Mouse (Mus musculus): Measurements from ENCODE around the gene Bcl3.
"Not testable (repeated sequence)": the region's sequence is repeated elsewhere in the genome, so short reads cannot be mapped to it uniquely, and the experiment has no call there.

Bcl3 gene

DNA sequence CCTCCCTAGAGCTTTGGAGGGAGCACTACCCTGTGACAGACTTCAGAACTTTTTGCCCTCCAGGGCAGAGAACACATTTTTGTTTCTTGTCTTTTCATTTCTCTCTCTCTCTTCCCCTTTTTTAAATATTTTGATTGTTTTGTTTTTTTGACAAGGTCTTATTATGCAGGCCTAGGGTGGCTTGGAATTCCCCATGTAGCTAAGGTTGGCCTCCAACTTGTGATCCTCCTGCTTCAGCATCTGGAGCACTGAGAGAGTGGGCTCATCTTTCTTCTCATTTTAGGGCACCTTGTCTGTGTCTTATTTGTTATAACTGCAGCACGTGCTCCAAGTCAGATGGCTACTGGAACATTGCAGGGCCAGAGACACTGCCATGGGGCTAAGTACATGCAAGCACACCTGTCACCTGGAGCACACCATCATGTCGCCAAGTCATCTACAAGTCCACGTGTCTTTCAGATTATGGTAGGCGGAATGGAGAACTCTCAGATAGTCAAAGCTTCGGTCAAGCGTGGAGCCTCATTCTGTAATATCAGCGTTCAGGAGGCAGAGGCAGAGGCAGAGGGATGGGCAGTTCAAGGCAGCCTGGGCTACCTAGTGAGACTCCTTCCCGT lies 16.1 kb downstream of the Bcl3 start:
- DNase-seq (ENCODE audit: low spot score): no peak

DNA sequence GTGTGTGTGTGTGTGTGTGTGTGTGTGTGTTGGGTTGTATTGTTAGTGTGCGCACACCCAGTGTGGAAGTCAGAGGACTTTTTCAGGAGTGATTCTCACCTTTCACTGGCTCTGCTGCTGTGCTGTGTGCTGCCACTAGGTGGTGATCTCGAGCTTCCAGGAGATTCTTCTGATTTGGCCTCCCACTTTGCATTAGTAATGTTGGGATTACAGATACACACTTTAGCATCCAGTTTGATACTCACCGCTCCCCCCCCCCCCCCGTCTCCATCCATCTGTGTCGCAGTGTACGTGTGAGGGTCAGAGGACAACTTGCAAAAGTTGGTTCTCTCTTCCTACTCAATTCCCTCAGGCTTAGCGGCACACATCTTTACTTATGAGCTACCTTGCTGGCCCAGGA lies 19.6 kb downstream of the Bcl3 start:
- DNase-seq (ENCODE audit: low spot score): peak; percentile 78

DNA sequence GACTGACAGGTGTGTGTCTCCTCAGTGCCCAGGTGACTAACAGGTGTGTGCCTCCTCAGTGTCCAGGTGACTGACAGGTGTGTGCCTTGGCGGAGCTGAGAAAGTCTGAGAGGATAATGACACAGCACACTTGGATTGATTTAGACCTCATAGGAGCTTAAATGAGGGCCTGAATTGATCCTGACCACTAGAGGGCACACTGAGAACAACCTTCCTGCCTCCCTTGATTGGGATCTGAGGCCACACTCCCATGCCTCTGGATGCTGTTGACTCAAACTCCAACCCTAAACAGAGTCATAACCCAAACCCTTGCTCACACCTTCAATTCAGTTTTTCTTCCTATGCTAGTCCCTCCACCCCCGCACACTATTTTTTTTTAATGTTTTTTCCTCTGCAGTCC lies 21.8 kb downstream of the Bcl3 start:
- DNase-seq (ENCODE audit: low spot score): peak; percentile 72

DNA sequence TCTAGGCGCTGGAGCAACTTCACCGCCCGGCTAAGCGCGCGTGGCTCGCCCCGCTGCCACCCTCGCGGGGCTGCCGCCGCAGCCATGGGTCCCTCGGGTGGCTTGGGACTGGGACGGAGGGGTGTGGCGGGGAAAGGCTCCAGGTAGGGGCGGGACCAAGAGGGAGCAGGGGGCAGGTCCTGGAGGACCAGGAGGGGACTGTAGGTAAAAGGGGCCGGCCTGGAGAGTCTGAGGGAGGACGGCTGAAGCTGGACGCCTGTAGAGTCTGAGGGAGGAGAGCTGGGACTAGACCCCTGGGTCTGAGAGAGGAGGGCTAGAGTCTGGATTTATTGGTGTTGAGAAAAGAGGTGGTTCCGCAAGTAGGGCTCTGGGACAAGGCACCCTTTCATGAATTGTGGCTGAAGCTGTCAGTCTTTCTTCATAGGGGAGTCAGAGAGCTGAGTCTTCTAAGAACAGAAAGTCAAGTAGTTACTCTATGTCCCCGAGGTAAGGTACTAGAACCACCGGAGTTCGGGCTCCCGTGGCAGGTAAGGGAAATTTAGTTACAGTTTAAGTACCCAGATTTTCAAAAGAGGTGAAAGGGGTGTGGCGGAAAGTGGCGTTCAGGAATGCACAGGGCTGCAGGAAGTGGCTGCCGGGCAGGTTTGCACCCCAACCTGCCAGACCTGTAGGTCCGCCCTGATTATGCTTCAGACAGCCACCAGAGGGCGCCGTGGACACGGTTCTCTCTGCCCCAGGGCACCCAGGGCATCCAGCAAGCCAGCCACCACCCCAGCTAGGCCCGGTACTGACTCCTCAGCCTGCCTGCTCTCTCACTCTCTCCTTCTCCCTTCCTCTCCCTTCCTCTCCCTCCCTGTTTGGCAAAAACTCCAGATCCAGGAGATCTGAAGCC lies 25.6 kb downstream of the Bcl3 start, which contains the start of gene Cblc:
Gene Cblc (minus strand): TSS at position 113 of the 892 bp plus-strand sequence.
- DNase-seq (ENCODE audit: low spot score): peak; percentile 93

DNA sequence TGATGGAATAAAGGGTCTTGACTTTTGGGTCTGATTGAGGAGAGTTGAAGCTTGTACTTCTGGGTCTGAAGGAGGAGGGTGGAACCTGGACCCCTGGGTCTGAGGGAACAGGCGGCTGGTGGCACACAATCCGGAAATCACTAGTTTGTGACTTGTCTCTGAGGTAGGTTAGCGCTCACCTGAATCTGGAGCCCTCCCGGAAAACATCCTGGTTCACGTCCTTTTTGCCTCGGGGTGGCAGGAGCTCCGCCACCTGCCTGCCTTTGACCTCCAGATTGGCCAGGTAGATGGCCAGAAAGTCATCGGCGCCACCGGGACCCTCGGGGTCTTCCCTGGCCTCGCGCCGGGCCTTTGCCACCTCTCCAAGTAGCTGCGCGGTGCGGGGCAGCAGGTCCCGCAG lies 26.3 kb downstream of the Bcl3 start:
- DNase-seq (ENCODE audit: low spot score): no peak

DNA sequence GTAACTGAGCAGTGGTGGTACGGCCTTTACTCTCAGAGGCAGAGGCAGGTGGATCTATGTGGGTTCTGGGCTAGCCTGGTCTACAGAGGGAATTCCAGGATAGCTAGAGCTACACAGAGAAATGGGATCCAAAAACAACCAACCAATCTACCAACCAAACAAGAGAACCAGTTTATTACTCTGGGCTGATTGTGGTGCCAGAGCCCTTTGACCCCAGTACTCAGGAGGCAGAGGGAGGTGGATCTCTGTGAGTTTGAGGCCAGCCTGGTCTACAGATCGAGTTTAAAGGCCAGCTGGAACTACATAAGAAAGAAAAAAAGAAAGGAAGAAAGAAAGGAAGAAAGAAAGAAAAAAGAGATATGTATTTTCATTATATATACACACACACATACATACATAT lies 27.3 kb downstream of the Bcl3 start:
- no peak for DNase-seq (ENCODE audit: low spot score)

DNA sequence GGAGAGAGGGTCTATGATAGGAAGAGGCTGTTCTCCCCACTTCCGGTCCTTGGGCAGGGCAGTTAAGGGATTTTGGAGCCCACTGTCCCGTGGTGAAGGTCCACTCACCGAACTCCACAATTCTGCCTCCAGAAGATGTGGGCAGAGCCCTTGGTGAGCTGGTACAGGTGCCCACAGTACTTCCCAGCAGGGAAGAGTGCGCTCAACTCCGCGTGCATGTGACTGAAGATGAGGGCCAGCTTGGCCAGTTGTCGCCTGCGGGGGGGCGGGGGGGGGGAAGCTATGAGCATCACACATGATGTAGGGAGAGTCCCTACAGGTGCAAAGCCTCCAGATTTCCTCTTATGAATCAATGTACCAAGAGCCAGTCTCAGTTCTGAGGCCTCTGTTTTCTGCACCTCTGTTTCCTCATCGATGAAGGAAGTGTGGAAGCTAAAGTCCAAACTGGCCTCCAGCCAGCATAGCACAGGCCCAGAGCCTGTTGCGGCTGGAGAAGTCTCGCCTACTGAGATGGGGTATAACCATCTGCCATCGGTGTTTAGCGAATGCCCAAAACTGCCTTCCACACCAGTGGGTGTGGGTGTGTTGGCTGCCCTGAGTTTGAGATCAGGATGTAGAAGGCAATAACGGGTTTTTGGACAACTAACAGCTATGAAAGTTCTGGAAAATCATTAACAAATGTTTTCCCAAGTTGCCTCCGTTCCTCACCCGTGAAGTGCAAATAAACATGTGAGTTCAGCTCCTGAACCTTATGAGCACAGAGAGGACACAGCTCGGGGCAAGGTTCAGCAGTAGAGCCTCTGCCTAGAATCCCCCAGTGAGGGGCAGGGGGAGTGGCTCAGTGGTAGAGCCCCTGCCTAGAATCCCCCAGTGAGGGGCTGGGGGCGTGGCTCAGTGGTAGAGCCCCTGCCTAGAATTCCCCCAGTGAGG lies 29.6 kb downstream of the Bcl3 start:
- no peak for DNase-seq (ENCODE audit: low spot score)

DNA sequence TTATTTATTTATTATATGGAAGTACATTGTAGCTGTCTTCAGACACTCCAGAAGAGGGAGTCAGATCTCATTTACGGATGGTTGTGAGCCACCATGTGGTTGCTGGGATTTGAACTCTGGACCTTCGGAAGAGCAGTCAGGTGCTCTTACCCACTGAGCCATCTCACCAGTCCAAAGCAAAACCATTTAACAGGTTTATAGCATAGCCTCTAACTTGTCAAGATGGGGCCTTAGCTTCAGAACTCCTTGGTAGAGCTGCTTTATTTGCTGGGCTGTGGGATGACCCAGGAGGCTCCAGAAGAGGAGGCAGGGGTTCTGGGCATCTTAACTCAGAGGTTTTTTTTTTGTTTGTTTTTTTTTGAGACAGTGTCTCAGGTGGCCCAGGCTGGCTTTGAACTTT lies 31.1 kb downstream of the Bcl3 start:
- not testable (repeated sequence) for DNase-seq (ENCODE audit: low spot score)

DNA sequence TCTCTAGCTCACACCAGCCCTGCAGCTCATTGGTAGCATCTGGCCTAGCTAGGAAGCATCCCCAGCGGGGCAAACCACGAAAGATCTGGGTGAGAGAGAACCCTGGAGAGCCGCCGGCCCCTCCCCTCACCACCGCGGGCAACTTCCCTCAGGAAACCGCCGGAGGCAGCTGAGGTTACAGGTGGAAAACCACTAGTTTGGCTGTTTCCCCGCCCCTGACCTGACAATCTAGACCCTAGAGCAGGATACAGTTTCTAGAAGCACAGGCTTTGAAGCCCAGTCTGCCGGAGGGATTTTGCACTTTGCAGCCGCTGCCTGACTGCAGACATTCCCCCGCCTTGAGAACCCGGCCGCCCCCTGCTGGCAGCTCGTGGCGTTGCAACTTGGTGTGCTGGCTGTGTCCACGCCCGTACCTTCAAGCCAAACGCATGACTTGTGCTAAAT lies 32.6 kb downstream of the Bcl3 start:
- peak; percentile 93 for DNase-seq (ENCODE audit: low spot score)

DNA sequence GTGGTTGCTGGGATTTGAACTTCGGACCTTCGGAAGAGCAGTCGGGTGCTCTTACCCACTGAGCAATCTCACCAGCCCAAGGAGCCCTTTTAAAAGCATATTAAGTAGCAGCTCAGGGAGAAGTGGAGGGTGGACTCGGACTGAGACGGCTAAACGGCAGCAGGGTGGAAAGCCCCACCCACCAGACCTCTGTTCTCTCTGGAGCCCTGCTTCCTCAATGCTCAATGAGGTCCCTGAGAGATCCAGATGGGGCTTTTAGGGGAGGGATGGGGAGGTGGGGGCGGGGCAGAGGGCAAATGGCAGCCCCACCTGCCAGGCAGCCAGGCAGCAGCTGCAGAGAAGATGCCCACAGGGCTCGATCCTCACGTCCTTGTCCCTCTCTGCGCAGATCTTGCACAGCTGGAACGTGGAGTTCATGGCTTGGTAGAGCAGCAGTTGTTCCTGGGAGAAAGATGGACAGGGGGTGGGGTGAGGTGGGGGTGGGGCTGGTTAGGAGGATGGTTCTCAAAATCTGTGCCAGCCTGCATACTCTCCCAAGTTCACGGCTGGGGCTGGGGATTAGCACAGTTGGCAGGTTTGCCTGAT lies 36.6 kb downstream of the Bcl3 start:
- DNase-seq (ENCODE audit: low spot score): no peak

DNA sequence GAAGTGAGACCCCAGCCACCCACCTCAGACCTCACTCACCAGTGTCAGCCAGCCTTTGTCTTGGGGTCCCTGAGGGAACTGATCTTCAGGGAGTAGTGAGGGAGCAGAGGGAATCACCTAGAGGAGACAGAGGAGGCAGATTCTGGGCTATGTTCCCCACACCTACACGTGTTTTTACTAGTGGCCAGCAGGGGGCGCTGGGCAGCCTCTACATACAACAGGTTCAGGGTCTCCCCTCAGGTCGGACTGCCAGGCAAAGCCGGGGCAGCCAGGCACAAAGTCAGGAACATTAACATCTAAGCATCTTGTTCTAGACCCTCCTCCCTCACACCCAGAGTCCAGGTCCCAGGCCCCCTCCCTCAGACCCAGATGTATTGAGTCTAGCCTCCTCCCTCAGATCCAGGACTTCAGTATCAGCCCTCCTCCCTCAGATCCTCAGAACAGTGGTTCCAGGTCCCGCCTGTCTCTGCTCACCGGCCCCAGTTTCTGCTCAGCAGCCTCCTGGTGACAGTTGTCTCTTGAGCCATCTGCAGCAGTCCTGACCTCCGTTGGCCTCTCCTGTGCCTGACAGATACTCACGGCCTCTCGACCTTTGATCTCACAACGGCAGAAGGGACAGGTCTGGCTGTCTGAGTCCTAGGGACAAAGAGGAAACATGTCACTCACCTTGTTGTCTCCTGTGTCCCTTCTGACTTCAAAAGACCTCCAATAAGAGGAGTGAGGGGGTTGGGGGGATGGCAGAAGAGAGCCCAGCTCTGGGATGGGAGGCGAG lies 37.6 kb downstream of the Bcl3 start:
- DNase-seq (ENCODE audit: low spot score): no peak

DNA sequence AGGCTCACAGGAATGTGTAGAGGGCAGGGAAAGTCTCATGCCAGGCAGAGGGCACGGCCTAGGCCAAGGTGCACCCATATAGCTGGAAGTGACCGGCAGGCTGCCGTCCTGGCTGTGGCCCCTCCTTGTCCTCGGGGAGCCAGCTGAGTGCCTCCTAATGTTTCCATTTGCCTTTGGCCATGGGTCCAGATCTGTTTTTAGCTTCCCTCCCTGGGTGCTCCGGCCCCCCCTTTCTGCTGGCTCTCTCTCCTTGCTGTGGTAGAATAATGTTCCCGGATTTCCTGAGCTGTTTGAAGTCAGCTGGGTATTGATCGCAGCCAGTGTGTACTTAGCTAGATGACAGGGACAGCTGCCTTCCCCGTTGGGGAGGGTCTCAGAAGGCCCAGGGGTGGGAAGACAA lies 38.9 kb downstream of the Bcl3 start:
- no peak for DNase-seq (ENCODE audit: low spot score)

DNA sequence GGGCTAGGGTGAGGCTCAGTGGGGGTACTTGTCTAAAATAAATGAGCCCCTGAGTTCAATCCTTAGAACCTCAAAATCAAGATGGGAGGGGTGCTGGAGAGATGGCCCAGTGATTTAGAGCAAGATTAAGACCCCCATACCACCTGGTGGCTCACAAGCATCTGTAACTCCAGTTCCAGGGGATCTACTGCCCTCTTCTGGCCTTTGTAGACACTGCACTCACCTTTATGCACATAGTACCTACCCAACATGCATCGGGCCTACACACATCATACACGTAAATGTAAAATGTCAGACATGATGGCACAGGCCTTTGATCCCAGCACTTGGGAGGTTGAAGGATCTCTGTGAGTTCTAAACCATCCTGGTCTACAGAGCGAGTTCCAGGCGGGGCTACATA lies 39.9 kb downstream of the Bcl3 start:
- peak; percentile 46 for DNase-seq (ENCODE audit: low spot score)

DNA sequence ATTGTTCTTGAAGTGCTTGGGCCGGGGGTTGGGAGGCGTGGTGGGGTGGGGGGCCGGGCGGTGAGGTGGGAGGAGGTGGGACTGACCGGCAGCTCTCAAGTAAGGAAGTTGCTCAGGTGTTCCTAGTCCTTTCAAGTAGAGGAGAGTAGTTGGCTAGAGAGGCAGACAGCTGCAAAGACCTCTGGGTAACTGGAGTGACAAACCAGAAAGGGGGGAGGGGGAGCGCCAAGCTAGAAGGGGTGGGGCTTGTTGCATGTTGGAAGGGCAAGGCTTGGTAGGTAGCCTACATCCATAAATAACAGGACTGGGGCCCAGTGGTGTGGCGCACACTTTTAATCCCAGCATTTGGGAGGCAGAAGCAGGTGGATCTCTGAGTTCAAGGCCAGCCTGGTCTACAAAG lies 40.8 kb downstream of the Bcl3 start:
- DNase-seq (ENCODE audit: low spot score): no peak

DNA sequence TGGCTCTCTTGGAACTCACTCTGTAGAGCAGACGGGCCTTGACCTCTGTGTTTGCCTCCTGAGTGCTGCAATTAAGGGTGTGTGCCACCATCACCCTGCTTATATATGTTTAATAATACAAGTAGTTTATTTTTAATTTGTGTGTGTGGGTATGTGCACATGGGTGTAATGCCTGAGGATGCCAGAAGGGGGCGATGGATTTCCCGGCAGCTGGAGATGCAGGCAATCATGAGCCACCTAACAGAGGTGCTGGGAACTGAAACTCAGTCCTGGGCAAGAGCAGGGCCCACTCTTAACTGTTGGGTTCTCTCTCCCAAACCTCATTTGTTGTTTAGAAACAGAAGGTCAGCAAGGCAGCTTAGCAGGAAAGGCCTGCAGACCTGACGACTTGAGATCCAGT lies 42.7 kb downstream of the Bcl3 start:
- no peak for DNase-seq (ENCODE audit: low spot score)

DNA sequence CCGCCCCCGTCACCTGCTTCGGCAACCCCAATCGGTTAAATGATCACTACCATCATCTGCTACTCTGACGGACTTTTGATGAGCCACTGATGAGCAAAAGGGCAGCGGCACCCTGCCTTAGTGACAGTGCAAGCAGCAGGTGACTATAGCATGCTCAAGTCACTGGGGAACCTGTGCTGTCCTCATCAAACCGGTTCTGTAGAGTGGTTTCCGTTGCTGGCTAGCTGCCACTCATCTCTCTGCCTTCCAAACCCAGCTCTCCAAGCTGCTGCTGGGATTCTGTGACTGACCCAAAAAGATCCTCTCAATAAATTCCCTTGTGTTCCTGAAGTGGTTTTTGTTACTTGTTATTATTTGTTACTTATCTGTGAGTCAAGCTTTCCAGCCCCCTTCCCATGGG lies 43.9 kb downstream of the Bcl3 start:
- peak; percentile 68 for DNase-seq (ENCODE audit: low spot score)

DNA sequence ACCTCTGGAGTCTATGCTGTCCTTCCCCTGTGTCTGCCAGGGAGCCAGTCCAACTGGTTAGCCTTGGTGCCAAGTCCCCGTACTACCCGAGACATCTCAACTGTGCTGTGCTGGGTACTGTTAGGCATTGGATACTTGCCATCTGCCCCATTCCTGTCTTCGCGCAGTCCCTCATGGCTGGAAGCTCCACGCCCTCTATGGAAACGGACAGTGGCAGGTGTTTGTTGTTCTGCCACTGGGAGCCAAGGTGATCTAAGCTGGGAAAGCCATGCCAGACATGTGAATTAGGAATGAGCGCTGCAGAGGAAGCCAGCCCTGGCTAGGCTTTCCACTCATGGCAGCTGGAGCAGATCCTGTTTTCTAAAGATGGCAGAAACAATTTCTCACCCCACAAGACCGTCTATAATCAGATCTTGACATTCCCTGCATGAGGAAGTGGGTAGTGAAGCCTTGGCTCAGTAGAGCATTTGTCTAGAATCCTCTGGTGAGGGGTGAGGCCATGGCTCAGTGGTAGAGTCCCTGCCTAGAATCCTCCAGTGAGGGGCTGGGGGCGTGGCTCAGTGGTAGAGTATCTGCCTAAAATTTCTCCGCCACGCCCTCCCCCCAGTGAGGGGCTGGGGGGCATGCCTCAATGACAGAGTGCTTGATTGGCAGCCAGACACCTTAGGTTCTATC lies 45.4 kb downstream of the Bcl3 start:
- peak; percentile 35 for DNase-seq (ENCODE audit: low spot score)

DNA sequence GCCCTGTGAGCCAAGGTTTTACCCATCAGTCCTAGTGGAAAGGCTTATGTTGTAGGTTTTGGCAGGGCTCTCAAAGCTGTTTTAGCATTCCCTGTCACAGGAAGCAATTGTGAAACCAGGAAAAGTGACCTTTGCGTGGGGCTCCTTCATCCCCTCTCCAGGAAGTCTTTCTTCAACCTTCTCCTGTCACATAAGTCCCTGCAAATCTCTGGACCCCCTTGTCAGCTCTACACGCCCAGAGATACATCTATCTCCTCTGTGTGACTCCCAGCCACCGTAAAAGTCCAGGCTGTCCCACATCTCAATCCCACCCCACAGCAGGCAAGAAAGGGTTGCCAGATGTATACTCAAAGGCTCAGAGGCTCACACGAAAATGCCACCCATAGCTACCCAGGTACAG lies 50.9 kb downstream of the Bcl3 start:
- DNase-seq (ENCODE audit: low spot score): no peak

DNA sequence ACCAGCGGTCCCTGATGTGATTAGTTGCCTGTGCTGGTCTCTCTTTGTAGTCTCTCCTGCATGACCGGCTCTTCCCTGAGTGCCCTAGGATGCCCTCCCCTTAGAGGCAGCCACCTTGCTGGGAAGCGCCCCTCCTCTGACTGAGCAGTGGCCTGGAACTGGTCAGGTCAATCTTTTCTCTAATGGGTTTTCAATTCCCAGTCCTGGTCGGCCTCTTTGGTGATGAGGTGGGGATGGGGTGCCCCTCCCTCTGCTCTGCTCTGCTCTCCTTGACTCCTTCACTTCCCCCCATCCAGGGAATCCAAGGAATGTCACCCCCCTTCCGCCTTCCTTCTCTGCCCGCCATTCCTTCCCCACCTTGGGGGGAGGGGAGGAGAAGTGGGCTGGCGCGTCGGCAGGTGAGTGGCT lies 51.6 kb downstream of the Bcl3 start, which contains the start of gene Bcam:
Gene Bcam (minus strand): TSS at position 33 of the 408 bp plus-strand sequence.
- DNase-seq (ENCODE audit: low spot score): no peak

DNA sequence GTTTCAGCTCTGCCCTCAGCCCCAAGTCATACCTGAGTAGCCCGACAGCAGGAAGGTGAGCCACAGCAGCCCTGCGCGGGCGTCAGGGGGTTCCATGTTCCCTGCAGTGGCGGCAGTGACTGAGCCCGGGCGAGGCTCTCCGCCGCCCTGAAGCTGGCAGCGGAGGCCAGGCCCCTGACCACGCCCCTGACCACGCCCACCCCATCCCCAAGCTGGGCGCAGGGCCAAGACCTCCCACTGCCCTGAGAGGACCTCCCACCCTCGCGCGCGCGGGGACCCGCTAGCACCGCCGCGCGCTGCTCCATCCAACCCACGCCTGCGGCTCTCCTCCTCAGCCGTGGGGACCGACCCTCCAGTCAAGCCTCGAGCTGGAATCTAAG lies 52.2 kb downstream of the Bcl3 start:
- DNase-seq (ENCODE audit: low spot score): peak; percentile 91

Data from urinary bladder, postnatal 14 days (tissue).